Mouse (Mus musculus): Measurements from ENCODE around the gene Atp1a1. TPM values are rescaled to one million over a fixed set of nuclear protein-coding genes. Genes with fewer than 3 reads are reported as not detected.
A peak's percentile ranks its signal among the peaks of the same experiment; 100 is the strongest.

Atp1a1 gene
- polyA plus RNA-seq, 1 experiment: 26.7 TPM

- H3K4me1 ChIP-seq (ENCODE audit: control insufficient read depth, insufficient read depth, insufficient read length, low read length): no peaks in the 10 kb centered on the region
- no peak overlapping the region for H3K4me3 ChIP-seq (ENCODE audit: insufficient read depth, low read depth, low read length)
- H3K27ac ChIP-seq (replicated peaks; ENCODE audit: low read depth, low read length): no peak overlapping the region
Observed at GRCm38 (mm10) chr3:101561948-101562347, 42.5 kb downstream of the Atp1a1 start.

GRCm38 (mm10) chr3:101560841-101561522 is 43.5 kb downstream of the Atp1a1 start:
- H3K4me3 ChIP-seq (ENCODE audit: insufficient read depth, low read depth, low read length): no peak overlapping the region
- H3K4me1 ChIP-seq (ENCODE audit: control insufficient read depth, insufficient read depth, insufficient read length, low read length): no peaks in the 10 kb centered on the region
- H3K27ac ChIP-seq (replicated peaks; ENCODE audit: low read depth, low read length): no peak overlapping the region

DNA sequence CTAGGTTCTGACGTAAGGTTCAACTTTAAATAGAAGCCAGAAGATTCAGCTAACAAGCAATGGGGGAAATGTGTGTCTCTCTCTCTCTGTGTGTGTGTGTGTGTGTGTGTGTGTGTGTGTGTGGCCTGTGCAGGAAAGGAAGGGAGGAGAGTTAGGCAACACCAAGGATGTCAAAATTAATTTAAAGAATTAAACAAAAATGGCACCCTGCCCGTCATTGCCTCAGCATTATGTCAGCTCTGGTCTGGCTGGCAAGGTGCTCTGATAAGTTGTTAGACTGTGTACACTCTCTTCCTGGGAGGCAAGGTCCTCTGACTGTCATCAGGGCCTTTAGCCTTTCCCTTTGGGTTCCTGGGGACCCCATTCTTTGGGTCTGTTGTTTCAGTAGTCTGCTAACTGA is 47.8 kb downstream of the Atp1a1 start:
- no peak overlapping the region for H3K4me3 ChIP-seq (ENCODE audit: insufficient read depth, low read depth, low read length)
- peaks cover 8% of the 10 kb centered on the region for H3K4me1 ChIP-seq (ENCODE audit: control insufficient read depth, insufficient read depth, insufficient read length, low read length)
- H3K27ac ChIP-seq (replicated peaks; ENCODE audit: low read depth, low read length): no peak overlapping the region

DNA sequence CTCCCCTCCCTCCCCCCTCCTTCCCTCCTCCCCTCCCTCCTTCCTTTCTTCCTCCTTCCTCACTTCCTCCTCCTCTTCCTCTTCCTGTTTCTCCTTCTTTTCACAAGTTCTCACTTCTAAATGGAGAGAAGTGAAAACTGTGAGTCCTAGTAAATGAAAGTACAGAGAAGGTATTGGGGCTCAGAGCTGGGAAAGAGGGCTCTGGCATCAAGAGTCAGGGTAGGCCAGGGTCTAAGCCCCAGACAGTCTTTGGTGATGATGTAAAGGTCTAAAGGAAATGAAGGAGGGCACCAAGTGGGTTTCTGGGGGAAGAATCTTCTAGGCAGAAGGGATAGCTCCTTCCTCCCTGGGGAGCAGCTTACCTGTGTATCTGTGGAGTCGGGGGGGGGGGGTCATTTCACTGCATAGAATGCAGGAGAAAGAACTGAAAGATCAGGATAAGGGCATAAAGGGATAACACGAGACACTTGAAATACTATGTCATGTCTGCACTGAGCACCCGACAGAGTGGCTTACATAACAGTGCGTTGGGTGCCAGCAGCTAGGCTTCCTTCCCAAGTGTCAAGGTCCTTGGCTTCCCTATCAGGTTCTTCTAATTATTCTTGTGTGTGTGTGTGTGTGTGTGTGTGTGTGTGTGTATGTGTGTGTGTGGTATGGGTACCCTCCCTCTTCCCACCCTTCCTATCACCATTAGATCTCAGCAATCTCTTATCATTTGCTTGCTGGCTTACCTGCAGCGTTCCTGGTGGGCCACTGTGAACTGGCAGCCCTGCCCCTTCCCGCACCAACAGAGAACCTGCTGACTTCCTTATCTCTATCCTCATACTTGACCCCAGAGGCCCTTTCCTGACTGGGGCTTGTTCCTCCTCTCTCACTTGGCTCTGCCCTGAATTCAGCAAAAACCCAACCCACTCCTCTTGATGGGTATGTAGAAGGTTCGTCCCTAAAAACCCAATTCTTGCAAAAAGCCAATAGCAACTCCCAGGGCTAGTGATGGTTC is 51.6 kb downstream of the Atp1a1 start:
- H3K27ac ChIP-seq (replicated peaks; ENCODE audit: low read depth, low read length): peak overlapping the region; percentile 67
- H3K4me1 ChIP-seq (ENCODE audit: control insufficient read depth, insufficient read depth, insufficient read length, low read length): peaks cover 16% of the 10 kb centered on the region
- H3K4me3 ChIP-seq (ENCODE audit: insufficient read depth, low read depth, low read length): no peak overlapping the region

DNA sequence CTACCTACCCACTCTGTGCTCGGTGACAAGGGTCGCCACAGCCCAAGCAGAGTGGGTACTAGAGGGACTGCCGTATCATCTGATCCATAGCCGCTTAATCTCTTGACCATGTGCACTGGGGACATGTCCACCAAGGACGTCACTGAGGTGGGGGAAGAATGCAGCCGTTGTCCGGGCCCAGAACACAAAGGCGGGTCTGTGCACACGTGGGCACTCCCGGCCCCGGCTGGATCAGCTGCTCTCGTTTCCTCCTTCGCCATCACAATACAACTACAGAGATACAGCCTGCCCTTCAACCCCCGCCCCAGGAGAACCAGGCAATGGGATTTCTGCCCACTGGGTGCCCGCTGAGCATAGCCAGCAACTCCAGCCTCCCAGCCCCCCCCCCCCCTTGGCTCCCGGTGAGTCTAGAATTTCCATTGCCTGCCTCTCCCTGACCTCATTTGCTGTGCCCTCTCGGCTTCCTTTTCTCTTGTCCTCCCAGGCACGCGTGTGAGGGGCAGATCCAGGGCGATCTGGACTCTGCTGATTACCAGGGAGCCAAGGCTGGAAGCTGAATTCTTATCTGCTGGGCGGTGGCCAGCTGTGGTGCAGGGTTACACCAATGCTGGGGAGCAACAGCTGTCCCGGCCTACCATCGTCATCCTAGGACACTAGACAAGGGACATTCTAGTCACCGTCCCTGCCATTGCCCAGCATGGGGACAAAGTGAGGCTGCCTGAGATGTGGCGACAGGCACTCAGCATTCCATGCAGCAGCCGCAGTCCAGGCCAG is 52.8 kb downstream of the Atp1a1 start:
- H3K27ac ChIP-seq (replicated peaks; ENCODE audit: low read depth, low read length): peak overlapping the region; percentile 69
- peaks cover 16% of the 10 kb centered on the region for H3K4me1 ChIP-seq (ENCODE audit: control insufficient read depth, insufficient read depth, insufficient read length, low read length)
- no peak overlapping the region for H3K4me3 ChIP-seq (ENCODE audit: insufficient read depth, low read depth, low read length)

- H3K27ac ChIP-seq (replicated peaks; ENCODE audit: low read depth, low read length): no peak overlapping the region
- H3K4me3 ChIP-seq (ENCODE audit: insufficient read depth, low read depth, low read length): no peak overlapping the region
- peaks cover 16% of the 10 kb centered on the region for H3K4me1 ChIP-seq (ENCODE audit: control insufficient read depth, insufficient read depth, insufficient read length, low read length)
Observed at GRCm38 (mm10) chr3:101549749-101550148, 54.7 kb downstream of the Atp1a1 start.

GRCm38 (mm10) chr3:101544116-101544515 is 60.4 kb downstream of the Atp1a1 start:
- H3K27ac ChIP-seq (replicated peaks; ENCODE audit: low read depth, low read length): no peak overlapping the region
- H3K4me3 ChIP-seq (ENCODE audit: insufficient read depth, low read depth, low read length): no peak overlapping the region
- no peaks in the 10 kb centered on the region for H3K4me1 ChIP-seq (ENCODE audit: control insufficient read depth, insufficient read depth, insufficient read length, low read length)

- Histone ChIP-seq H3K27ac (replicated peaks; ENCODE audit: low read depth, low read length) (no peak overlapping the region), H3K4me1 (ENCODE audit: control insufficient read depth, insufficient read depth, insufficient read length, low read length) (no peaks in the 10 kb centered on the region), H3K4me3 (ENCODE audit: insufficient read depth, low read depth, low read length) (no peak overlapping the region)
Observed at GRCm38 (mm10) chr3:101541571-101541970, 62.9 kb downstream of the Atp1a1 start.

DNA sequence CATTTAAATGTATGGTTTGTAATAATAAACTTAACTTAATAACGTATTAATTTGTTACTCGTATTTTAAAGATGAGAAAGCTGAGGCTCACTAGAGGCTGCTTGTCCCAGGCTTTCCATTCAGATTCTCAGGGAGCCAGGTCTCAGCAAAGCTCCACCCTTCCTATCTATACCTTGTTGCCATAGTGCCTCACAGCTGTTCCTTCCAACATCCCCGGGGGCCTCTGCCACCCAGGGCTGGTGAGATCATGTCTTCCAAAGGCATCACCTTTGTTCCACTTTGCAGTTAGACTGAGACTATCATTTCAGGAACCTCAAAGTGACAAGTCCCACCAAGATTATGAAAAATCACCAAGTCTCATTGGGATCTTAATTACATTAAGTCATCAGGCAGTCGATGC is 63.9 kb downstream of the Atp1a1 start:
- Histone ChIP-seq H3K4me3 (ENCODE audit: insufficient read depth, low read depth, low read length) (no peak overlapping the region), H3K4me1 (ENCODE audit: control insufficient read depth, insufficient read depth, insufficient read length, low read length) (no peaks in the 10 kb centered on the region), H3K27ac (replicated peaks; ENCODE audit: low read depth, low read length) (no peak overlapping the region)

- H3K4me1 ChIP-seq (ENCODE audit: control insufficient read depth, insufficient read depth, insufficient read length, low read length): no peaks in the 10 kb centered on the region
- H3K4me3 ChIP-seq (ENCODE audit: insufficient read depth, low read depth, low read length): no peak overlapping the region
- H3K27ac ChIP-seq (replicated peaks; ENCODE audit: low read depth, low read length): no peak overlapping the region
Observed at GRCm38 (mm10) chr3:101536322-101536721, 68.2 kb downstream of the Atp1a1 start.

- H3K27ac ChIP-seq (replicated peaks; ENCODE audit: low read depth, low read length): no peak overlapping the region
- no peaks in the 10 kb centered on the region for H3K4me1 ChIP-seq (ENCODE audit: control insufficient read depth, insufficient read depth, insufficient read length, low read length)
- no peak overlapping the region for H3K4me3 ChIP-seq (ENCODE audit: insufficient read depth, low read depth, low read length)
Observed at GRCm38 (mm10) chr3:101534311-101534710, 70.2 kb downstream of the Atp1a1 start.

DNA sequence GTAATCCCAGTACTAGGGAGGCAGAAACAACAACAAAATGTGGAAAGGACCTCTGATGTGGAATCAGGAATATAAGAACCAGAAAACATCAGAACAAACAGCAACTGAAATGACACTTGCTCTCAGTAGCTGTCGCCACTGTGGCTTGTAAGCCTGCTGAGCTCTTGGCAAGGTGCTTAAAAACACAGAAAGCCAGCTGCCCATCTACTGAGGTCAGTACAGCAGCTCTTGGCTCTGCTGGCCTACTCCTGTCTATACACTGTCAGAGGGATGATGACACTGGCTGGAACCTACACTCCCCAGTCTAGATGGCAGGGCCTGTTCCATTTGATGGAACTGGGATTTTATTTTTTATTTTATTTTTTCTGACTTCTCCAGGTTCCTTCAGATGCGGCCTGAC is 71.1 kb downstream of the Atp1a1 start:
- H3K4me3 ChIP-seq (ENCODE audit: insufficient read depth, low read depth, low read length): no peak overlapping the region
- no peaks in the 10 kb centered on the region; the same call in 1 of the 2 replicates for H3K4me1 ChIP-seq (ENCODE audit: control insufficient read depth, insufficient read depth, insufficient read length, low read length)
- H3K27ac ChIP-seq (replicated peaks; ENCODE audit: low read depth, low read length): no peak overlapping the region

DNA sequence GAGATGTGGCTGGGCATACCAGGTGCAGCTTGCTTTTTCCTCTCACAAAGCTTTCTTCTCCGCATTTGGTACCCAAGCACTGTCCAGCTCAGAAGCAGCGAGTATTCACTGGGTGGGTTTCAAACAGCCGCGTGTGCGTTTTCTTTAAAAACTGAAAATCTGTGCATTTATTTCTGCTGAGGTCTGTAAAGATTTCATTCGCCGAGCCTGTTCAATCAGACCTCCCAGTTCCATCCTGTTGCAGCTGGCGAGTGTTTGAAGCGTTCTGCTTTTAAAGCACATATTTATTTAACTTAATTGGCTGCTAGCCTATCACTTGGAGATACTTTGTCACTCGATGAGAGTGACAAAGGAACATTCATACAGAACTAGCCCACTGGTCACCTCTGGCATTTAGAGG is 73.6 kb downstream of the Atp1a1 start:
- H3K4me3 ChIP-seq (ENCODE audit: insufficient read depth, low read depth, low read length): no peak overlapping the region
- no peaks in the 10 kb centered on the region; the same call in 1 of the 2 replicates for H3K4me1 ChIP-seq (ENCODE audit: control insufficient read depth, insufficient read depth, insufficient read length, low read length)
- no peak overlapping the region for H3K27ac ChIP-seq (replicated peaks; ENCODE audit: low read depth, low read length)

- no peak overlapping the region for H3K4me3 ChIP-seq (ENCODE audit: insufficient read depth, low read depth, low read length)
Observed at GRCm38 (mm10) chr3:101528900-101529594, 75.4 kb downstream of the Atp1a1 start.

More at GRCm38 (mm10) chr3:101528900-101529594, 75.4 kb downstream of the Atp1a1 start:
- Histone ChIP-seq H3K27ac (replicated peaks; ENCODE audit: low read depth, low read length) (no peak overlapping the region), H3K4me1 (ENCODE audit: control insufficient read depth, insufficient read depth, insufficient read length, low read length) (peaks cover 7% of the 10 kb centered on the region)

All from brown adipose tissue, adult 24 weeks (tissue).